Mouse (Mus musculus) testis, postnatal 14 days (tissue): ENCODE results near the gene Zfp819.
"Not testable (repeated sequence)": the region's sequence is repeated elsewhere in the genome, so short reads cannot be mapped to it uniquely, and the experiment has no call there.

Experiments
- DNase-seq: peaks from one replicate; pipeline ENCODE4 v3.0.0; 2021; ENCODE audit warnings: low spot score

Gene Zfp819

GRCm38 (mm10) chr7:43643046-43643652, 36.2 kb downstream of the Zfp819 start:
- no peak for DNase-seq

DNA sequence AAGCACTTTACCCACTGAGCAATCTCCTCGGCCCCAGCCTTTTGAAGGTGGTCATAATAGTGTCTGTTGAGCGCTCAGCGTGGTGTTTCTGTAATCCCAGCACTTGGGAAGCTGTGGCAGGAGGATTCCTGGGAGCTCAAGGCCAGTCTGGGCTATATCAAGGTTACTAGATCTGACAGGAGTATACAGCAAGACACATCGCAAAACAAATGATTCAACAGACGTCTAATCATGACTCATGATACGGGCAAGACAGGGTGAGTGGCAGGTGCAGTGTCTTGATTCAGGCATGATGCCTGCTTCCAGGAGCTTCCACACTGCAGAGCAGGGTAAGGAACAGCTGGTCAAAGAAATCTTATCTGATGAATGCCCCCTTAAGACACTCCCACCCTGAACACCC, 45.7 kb downstream of the Zfp819 start:
- DNase-seq, result no peak

DNA sequence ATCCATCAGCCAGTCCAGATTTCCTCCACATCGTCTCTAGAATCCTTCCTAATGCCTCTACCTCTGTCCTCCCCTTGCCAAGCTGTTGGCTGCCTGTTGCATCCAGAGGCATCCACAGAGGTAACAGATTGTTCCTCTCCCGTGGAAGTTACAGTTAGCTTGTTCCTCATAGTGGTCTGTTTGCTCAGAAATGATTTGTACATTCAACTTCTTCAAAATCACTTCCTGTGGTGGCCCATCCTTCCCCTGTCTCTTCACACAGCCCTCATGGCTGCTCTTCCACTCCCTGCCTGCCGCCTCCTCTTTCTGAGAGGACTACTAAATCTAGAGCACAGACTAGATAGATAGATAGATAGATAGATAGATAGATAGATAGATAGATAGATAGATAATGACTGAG, 47.5 kb downstream of the Zfp819 start:
- DNase-seq, result no peak

GRCm38 (mm10) chr7:43656232-43656631, 49.3 kb downstream of the Zfp819 start:
- no peak for DNase-seq

DNA sequence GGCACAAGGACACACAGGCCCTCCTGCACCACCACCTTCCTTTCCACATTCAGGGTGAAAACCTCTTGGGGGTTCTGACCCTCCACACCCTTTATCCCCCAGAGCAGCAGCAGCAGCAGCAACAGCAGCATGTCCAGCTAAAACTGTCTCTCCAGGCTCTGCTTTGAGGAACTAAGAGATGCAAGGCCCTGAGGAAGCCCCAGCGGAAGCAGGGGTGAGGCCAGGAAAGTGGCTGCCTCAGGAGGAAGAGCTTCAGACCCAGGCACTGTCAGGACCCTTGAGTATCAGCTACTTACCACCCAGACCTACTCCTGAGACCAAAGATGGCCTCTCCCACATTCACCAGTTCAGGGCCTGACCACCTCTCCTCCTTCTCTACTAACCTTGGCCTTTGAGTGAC, 53.0 kb downstream of the Zfp819 start, which contains the start of gene Siglece:
TSS of gene Siglece (minus strand) at position 160 of the 400 bp plus-strand sequence.
- DNase-seq, result no peak

GRCm38 (mm10) chr7:43662804-43663203, 55.8 kb downstream of the Zfp819 start:
- no peak for DNase-seq

GRCm38 (mm10) chr7:43667221-43667620, 60.3 kb downstream of the Zfp819 start:
- not testable (repeated sequence) for DNase-seq
